Mouse (Mus musculus): ENCODE data around the gene Dntt.

GRCm38 (mm10) chr19:41054702-41055101, 25.6 kb downstream of the Dntt start:
- no peak for TF ChIP-seq CTCF (IDR thresholded peaks at IDR 0.05; ENCODE audit: low read depth, low read length)
- TF ChIP-seq TAL1 (conservative IDR thresholded peaks at IDR 0.05; ENCODE audit: low read depth, low read length): no peak
- TF ChIP-seq POLR2AphosphoS5 (IDR thresholded peaks at IDR 0.05; ENCODE audit: insufficient replicate concordance, low read depth, low read length): no peak

All from G1E (cell line).